Mouse (Mus musculus) thymus, adult 2 months (tissue): ENCODE measurements around the gene Kcns3.

ENCODE experiments used
- CTCF ChIP-seq: fragments of 200-500 bp; IDR thresholded peaks from 2 replicates; pipeline ENCODE4 v1.5.1; 2012; ENCODE audit warnings: mild to moderate bottlenecking, control low read depth, low read length, moderate library complexity, borderline replicate concordance; ENCODE audit not compliant: control insufficient read depth, poor library complexity, insufficient read depth; ENCODE audit errors: extremely low read depth
- POLR2A ChIP-seq: fragments of 200-500 bp; IDR thresholded peaks from 2 replicates; pipeline ENCODE4 v1.6.1; 2012; ENCODE audit warnings: mild to moderate bottlenecking, low read length, control low read depth, moderate library complexity; ENCODE audit not compliant: control insufficient read depth, poor library complexity, insufficient read depth; ENCODE audit errors: extremely low read depth

GRCm38 (mm10) chr12:11144894-11145293 is 6.0 kb downstream of the Kcns3 start:
- TF ChIP-seq POLR2A (no peak), CTCF (no peak)
